Mouse (Mus musculus) central nervous system, embryonic 18 days (tissue): Measurements from ENCODE around the gene Tmem254a. TPM values are rescaled to one million over a fixed set of nuclear protein-coding genes. Genes with fewer than 3 reads are reported as not detected.

Experiments used
- polyA plus RNA-seq: library from polyadenylated mRNA; depleted of rRNA; stranded (reverse); fragments of >200 nt; gene quantifications from 2 replicates; pipeline ENCODE4 v1.2.3, GENCODE M21; 2012; rRNA removed

Tmem254a gene
- polyA plus RNA-seq = 3.6 and 4.5 TPM in 2 replicates

GRCm38 (mm10) chr14:25927562-25927881 lies at the start of gene Tmem254a:
TSS of gene Tmem254a (minus strand) at chr14:25927672.

GRCm38 (mm10) chr14:25938004-25938403 lies 10.5 kb upstream of the Tmem254a start, which contains the start of gene Cphx1:
TSS of gene Cphx1 (plus strand) at chr14:25938304.

GRCm38 (mm10) chr14:25903000-25903399 lies 24.5 kb downstream of the Tmem254a start, which contains the start of gene Plac9a:
TSS of gene Plac9a (minus strand) at chr14:25903100.

Other genes starting within 250 kb of the Tmem254a start
- gene Ppif, start 233.5 kb downstream of the Tmem254a start, polyA plus RNA-seq = 59.1 and 63.5 TPM in 2 replicates
- 17.2 and 19.2 TPM in 2 replicates for gene Zcchc24, start 158.6 kb downstream of the Tmem254a start, polyA plus RNA-seq
- gene Anxa11, start 85.5 kb downstream of the Tmem254a start, polyA plus RNA-seq = 3.5 and 4.2 TPM in 2 replicates
- gene Plac9a, start 24.6 kb downstream of the Tmem254a start, polyA plus RNA-seq = 0.70 TPM in 1 of 2 replicates, not detected in the other
- gene Cphx1, start 10.6 kb upstream of the Tmem254a start, polyA plus RNA-seq = 0.05 and 0.11 TPM in 2 replicates
- gene Duxbl1, start 50.9 kb upstream of the Tmem254a start, polyA plus RNA-seq = 4.6 and 5.0 TPM in 2 replicates
- 6.4 and 9.4 TPM in 2 replicates for gene Gm9780, start 115.0 kb upstream of the Tmem254a start, polyA plus RNA-seq
- gene Tmem254c, start 139.7 kb upstream of the Tmem254a start, polyA plus RNA-seq = not detected in 2 replicates
- not detected in 2 replicates for gene Cphx2, start 153.8 kb upstream of the Tmem254a start, polyA plus RNA-seq
- not detected in 2 replicates for gene Cphx3, start 154.6 kb upstream of the Tmem254a start, polyA plus RNA-seq
- gene Duxbl2, start 190.7 kb upstream of the Tmem254a start, polyA plus RNA-seq = not detected in 2 replicates